Comparison of ENCODE assay signal across 26 mouse cellular contexts in genomic region chr10:3451930-3452329, GRCm38 (mm10).
A peak's percentile ranks its signal among the peaks of the same experiment; 100 is the strongest.
DNase-seq lines count a peak whose midpoint lies in the region; ATAC-seq and TF ChIP-seq lines count a peak whose summit lies in the region.
"Had no signal": no experiment of that assay in that cellular context is flagged by ENCODE, and none has a peak within 500 bp of the region (broad histone marks: within the 10 kb centered on the region; RNA-seq: fewer than 3 reads in every experiment).

No protein-coding gene starts in this region.

- H3K27ac ChIP-seq in forebrain, embryonic 15.5 days (replicated peaks), result no peak overlapping the region
- H3K27ac ChIP-seq in forebrain, postnatal 0 days (ENCODE audit: low read depth, low read length), result no peak overlapping the region
- H3K27ac ChIP-seq in lung, embryonic 16.5 days (ENCODE audit: low read length), result peak overlapping the region; percentile 80
- H3K27ac ChIP-seq in hindbrain, postnatal 0 days, result no peak overlapping the region
- H3K27ac ChIP-seq: heart, embryonic 10.5 days; heart, embryonic 15.5 days; liver, embryonic 14.5 days; stomach, embryonic 15.5 days had no signal

- 64% methylated on average over 4 of the region's 4 CpGs for WGBS in forebrain, embryonic 15.5 days
- WGBS in forebrain, postnatal 0 days, result 65% methylated on average over 4 of the region's 4 CpGs
- 83% methylated on average over 4 of the region's 4 CpGs for WGBS in lung, embryonic 16.5 days
- WGBS in hindbrain, postnatal 0 days, result 48% methylated on average over 4 of the region's 4 CpGs

- TF ChIP-seq CTCF in forebrain, postnatal 0 days (IDR thresholded peaks at IDR 0.05; ENCODE audit: low read depth), result no peak
- TF ChIP-seq CTCF in brain, embryonic 14.5 days (IDR thresholded peaks at IDR 0.05; ENCODE audit: borderline replicate concordance, extremely low read depth, insufficient read depth, insufficient read length), result no peak
- no peak for TF ChIP-seq CTCF in hindbrain, postnatal 0 days (IDR thresholded peaks at IDR 0.05; ENCODE audit: low read depth)

- ATAC-seq in forebrain, embryonic 15.5 days (replicated peaks), result 0 out of 2 replicates have a peak, but pooled peaks have one; percentile 53
- ATAC-seq in forebrain, postnatal 0 days, result no peak
- ATAC-seq in lung, embryonic 16.5 days (ENCODE audit: low read depth), result no peak
- ATAC-seq in hindbrain, postnatal 0 days, result 0 out of 2 replicates have a peak, but pooled peaks have one; percentile 30
- ATAC-seq: intestine, postnatal 0 days had no signal

- no peak overlapping the region for H3K9ac ChIP-seq in forebrain, embryonic 15.5 days (replicated peaks)
- no peak overlapping the region for H3K9ac ChIP-seq in forebrain, postnatal 0 days
- no peak overlapping the region for H3K9ac ChIP-seq in lung, embryonic 16.5 days (ENCODE audit: low read length)
- no peak overlapping the region for H3K9ac ChIP-seq in hindbrain, postnatal 0 days (replicated peaks; ENCODE audit: low read length)
- H3K9ac ChIP-seq: heart, embryonic 15.5 days; liver, embryonic 14.5 days; stomach, embryonic 15.5 days had no signal

- TF ChIP-seq POLR2A in brain, embryonic 14.5 days (IDR thresholded peaks at IDR 0.05; ENCODE audit: borderline replicate concordance, extremely low read depth, insufficient read depth, insufficient read length, poor library complexity, severe bottlenecking), result no peak

- no peak overlapping the region for H3K4me3 ChIP-seq in forebrain, embryonic 15.5 days
- H3K4me3 ChIP-seq in forebrain, postnatal 0 days (ENCODE audit: low read depth, low read length), result no peak overlapping the region
- no peak overlapping the region for H3K4me3 ChIP-seq in lung, embryonic 16.5 days (ENCODE audit: low read length)
- no peak overlapping the region for H3K4me3 ChIP-seq in hindbrain, postnatal 0 days (ENCODE audit: low read length)
- H3K4me3 ChIP-seq: heart, embryonic 10.5 days; heart, embryonic 15.5 days; stomach, embryonic 15.5 days had no signal

- no peak for DNase-seq in forebrain, postnatal 0 days
- no peak for DNase-seq in lung, postnatal 36 days
- peak; percentile 42 for DNase-seq in brain, embryonic 14.5 days (ENCODE audit: low read depth)
- peak; percentile 14 for DNase-seq in hindbrain, postnatal 0 days (ENCODE audit: low spot score)
- no peak for DNase-seq in cerebellum, postnatal 36 days
- DNase-seq: adrenal gland, adult 8-10 months; cerebellum, adult 8-10 months; cerebellum, postnatal 25 days; gastrocnemius, postnatal 14 days; kidney, adult 9 months; kidney, postnatal 10 days; layer of hippocampus, adult 9-11 months; liver; lung, adult 2 months; midbrain, embryonic 14.5 days; right cerebral cortex, postnatal 25 days; thymus, adult 18-20 months; thymus, postnatal 25 days had no signal

- H3K4me1 ChIP-seq in forebrain, embryonic 15.5 days, result no peaks in the 10 kb centered on the region
- H3K4me1 ChIP-seq in forebrain, postnatal 0 days (ENCODE audit: insufficient read depth), result no peaks in the 10 kb centered on the region
- H3K4me1 ChIP-seq in lung, embryonic 16.5 days (replicated peaks; ENCODE audit: control insufficient read depth, insufficient read depth, low read length), result peaks cover 17% of the 10 kb centered on the region; the same call in 1 of the 2 replicates
- H3K4me1 ChIP-seq in hindbrain, postnatal 0 days (ENCODE audit: insufficient read depth, low read length), result peaks cover 5% of the 10 kb centered on the region; the same call in 1 of the 2 replicates
- H3K4me1 ChIP-seq: stomach, embryonic 15.5 days had no signal

- H3K9me3 ChIP-seq in forebrain, embryonic 15.5 days, result no peaks in the 10 kb centered on the region
- H3K9me3 ChIP-seq in forebrain, postnatal 0 days (ENCODE audit: low read length), result no peaks in the 10 kb centered on the region
- H3K9me3 ChIP-seq in lung, embryonic 16.5 days (ENCODE audit: control insufficient read depth, low read length), result no peaks in the 10 kb centered on the region
- H3K9me3 ChIP-seq in hindbrain, postnatal 0 days (ENCODE audit: low read length), result no peaks in the 10 kb centered on the region
- H3K9me3 ChIP-seq: heart, embryonic 10.5 days; heart, embryonic 15.5 days; stomach, embryonic 15.5 days had no signal

- no peaks in the 10 kb centered on the region for H3K36me3 ChIP-seq in forebrain, embryonic 15.5 days
- no peaks in the 10 kb centered on the region for H3K36me3 ChIP-seq in forebrain, postnatal 0 days (ENCODE audit: insufficient read depth)
- no peaks in the 10 kb centered on the region for H3K36me3 ChIP-seq in lung, embryonic 16.5 days (ENCODE audit: control insufficient read depth, insufficient read depth, low read length)
- H3K36me3 ChIP-seq in hindbrain, postnatal 0 days (ENCODE audit: insufficient read depth, low read length), result no peaks in the 10 kb centered on the region
- H3K36me3 ChIP-seq: G1E; heart, embryonic 15.5 days; stomach, embryonic 15.5 days had no signal

- H3K4me2 ChIP-seq in forebrain, embryonic 15.5 days (replicated peaks), result no peak overlapping the region
- no peak overlapping the region for H3K4me2 ChIP-seq in forebrain, postnatal 0 days (ENCODE audit: low read depth)
- no peak overlapping the region for H3K4me2 ChIP-seq in lung, embryonic 16.5 days (ENCODE audit: low read depth, low read length)
- H3K4me2 ChIP-seq in hindbrain, postnatal 0 days (ENCODE audit: low read depth, low read length), result no peak overlapping the region
- H3K4me2 ChIP-seq: heart, embryonic 15.5 days; stomach, embryonic 15.5 days had no signal

- H3K27me3 ChIP-seq in forebrain, embryonic 15.5 days, result no peaks in the 10 kb centered on the region
- H3K27me3 ChIP-seq in forebrain, postnatal 0 days (ENCODE audit: insufficient read depth, low read length), result no peaks in the 10 kb centered on the region
- H3K27me3 ChIP-seq in lung, embryonic 16.5 days (ENCODE audit: control insufficient read depth, insufficient read depth, low read depth, low read length), result no peaks in the 10 kb centered on the region
- H3K27me3 ChIP-seq in hindbrain, postnatal 0 days (ENCODE audit: insufficient read depth, low read length), result no peaks in the 10 kb centered on the region
- H3K27me3 ChIP-seq: heart, embryonic 15.5 days; stomach, embryonic 15.5 days had no signal

Comparison
In these comparisons a context has a peak if more than half of its experiments do, and no peak if none do; other contexts are left out.
1. ATAC-seq: peak in forebrain, embryonic 15.5 days (single experiment) and hindbrain, postnatal 0 days (single experiment); none in forebrain, postnatal 0 days (single experiment) and lung, embryonic 16.5 days (single experiment).
2. DNase-seq: peak in brain, embryonic 14.5 days (single experiment) and hindbrain, postnatal 0 days (single experiment); none in forebrain, postnatal 0 days (single experiment), lung, postnatal 36 days (single experiment) and cerebellum, postnatal 36 days (0 of 2).